Mouse (Mus musculus): ENCODE measurements around the gene Ube2i.

DNA sequence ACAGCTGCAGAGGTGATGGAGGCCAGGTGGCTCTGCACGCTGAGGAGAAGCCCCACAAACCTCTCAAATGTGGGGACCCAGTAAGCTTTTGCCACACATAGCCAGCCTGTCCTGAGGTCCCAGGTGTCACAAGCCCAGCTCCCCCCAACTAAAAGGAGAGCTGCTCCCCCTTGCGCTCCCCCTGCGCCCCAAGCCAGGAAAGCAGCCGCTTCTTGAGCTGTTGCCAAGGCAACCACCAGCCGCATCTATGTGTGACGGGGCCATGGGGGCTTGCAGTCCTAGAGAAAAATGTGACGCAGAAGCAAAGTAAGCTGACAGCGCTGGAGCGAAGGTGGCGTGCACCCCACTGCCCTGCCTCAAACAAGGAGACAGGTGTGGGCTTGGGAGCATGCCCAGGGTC lies 20.7 kb downstream of the Ube2i start:
- TF ChIP-seq POLR2A (IDR thresholded peaks at IDR 0.05; ENCODE audit: borderline replicate concordance, control insufficient read depth, low read depth, low read length) (no peak), CTCF (IDR thresholded peaks at IDR 0.05; ENCODE audit: control insufficient read depth, insufficient read depth, low read length) (no peak)

Data from bone marrow, adult 2 months (tissue).